Mouse (Mus musculus) stomach, embryonic 15.5 days (tissue): ENCODE measurements at regions not wholly inside any gene's neighbourhood (a gene's known extent, or its start where the extent isn't known, plus 50 kb on each side); places are given as distances from the start of the nearest gene placed in this dataset.

ENCODE experiments used
- ATAC-seq: fragments of 200-750 bp; cut with Nextera tagmentation; 2 replicates; pipeline ENCODE4 v1.8.0; 2017; ENCODE audit warnings: low read depth, moderate number of reproducible peaks, moderate TSS enrichment; ENCODE audit not compliant: insufficient read depth, low FRiP score
- H3K27ac ChIP-seq: fragments of 300-500 bp; sonication (generic); 2 replicates; pipeline ENCODE4 v1.5.1; 2015; ENCODE audit warnings: mild to moderate bottlenecking, inconsistent platforms
- H3K27me3 ChIP-seq: fragments of 300-500 bp; sonication (generic); replicated peaks from 2 replicates; pipeline ENCODE4 v1.6.1; 2015; ENCODE audit warnings: inconsistent platforms
- H3K36me3 ChIP-seq: fragments of 300-500 bp; sonication (generic); 2 replicates; pipeline ENCODE4 v1.6.1; 2015; ENCODE audit warnings: inconsistent platforms
- H3K4me1 ChIP-seq: fragments of 300-500 bp; sonication (generic); 2 replicates; pipeline ENCODE4 v1.6.1; 2015; ENCODE audit warnings: inconsistent platforms
- H3K4me2 ChIP-seq: fragments of 300-500 bp; sonication (generic); 2 replicates; pipeline ENCODE4 v1.6.1; 2015; ENCODE audit warnings: mild to moderate bottlenecking, inconsistent platforms
- H3K4me3 ChIP-seq: fragments of 300-500 bp; sonication (generic); replicated peaks from 2 replicates; pipeline ENCODE4 v1.5.1; 2015; ENCODE audit warnings: inconsistent platforms
- H3K9ac ChIP-seq: fragments of 300-500 bp; sonication (generic); 2 replicates; pipeline ENCODE4 v1.6.1; 2015; ENCODE audit warnings: inconsistent platforms
- H3K9me3 ChIP-seq: fragments of 300-500 bp; sonication (generic); 2 replicates; pipeline ENCODE4 v1.6.1; 2016; ENCODE audit warnings: inconsistent platforms
- WGBS: fragments of 180-500 bp; shearing (Covaris S2); methylation state at CpG from one replicate; pipeline ENCODE4 v1.1.7; 2015; 5-methylcytosine and 5-hydroxymethylcytosine counted together

GRCm38 (mm10) chr6:51024756-51025155, 370.5 kb upstream of the Npvf start:
- no peaks in the 10 kb centered on the region for H3K4me1 ChIP-seq
- H3K4me2 ChIP-seq: no peak overlapping the region
- H3K4me3 ChIP-seq: no peak overlapping the region
- WGBS: 70% methylated on average over 3 of the region's 3 CpGs
- H3K9me3 ChIP-seq: no peaks in the 10 kb centered on the region
- no peak overlapping the region for H3K9ac ChIP-seq
- no peak for ATAC-seq
- no peaks in the 10 kb centered on the region for H3K27me3 ChIP-seq
- no peak overlapping the region; the same call in 1 of the 2 replicates for H3K27ac ChIP-seq
- H3K36me3 ChIP-seq: no peaks in the 10 kb centered on the region

- ATAC-seq: no peak
- Histone ChIP-seq H3K9ac (no peak overlapping the region), H3K27me3 (no peaks in the 10 kb centered on the region), H3K27ac (no peak overlapping the region), H3K4me2 (no peak overlapping the region), H3K36me3 (no peaks in the 10 kb centered on the region), H3K4me1 (no peaks in the 10 kb centered on the region), H3K4me3 (no peak overlapping the region), H3K9me3 (no peaks in the 10 kb centered on the region)
- 63% methylated on average over 3 of the region's 3 CpGs for WGBS
Measured at GRCm38 (mm10) chr6:51025411-51025810, 371.2 kb upstream of the Npvf start.

DNA sequence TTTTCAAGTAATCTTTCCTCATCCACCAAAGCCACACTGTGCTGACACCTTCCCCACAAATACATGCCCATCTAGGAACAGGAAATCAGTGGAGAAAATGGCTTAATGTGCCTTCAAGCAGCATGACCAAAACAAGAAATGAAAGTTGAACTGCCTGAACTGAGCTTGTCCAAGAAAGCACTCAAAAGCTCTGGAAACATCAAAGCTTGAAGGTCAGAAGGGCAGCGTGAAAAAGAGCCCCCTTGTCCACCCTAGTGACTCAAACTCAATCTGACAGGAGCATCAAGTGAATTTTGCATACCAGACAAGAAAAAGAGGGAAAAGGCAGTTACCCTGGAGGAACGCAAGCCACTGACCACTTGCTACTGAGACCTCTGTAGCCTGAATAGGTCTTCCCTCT, 373.1 kb upstream of the Npvf start:
- Histone ChIP-seq H3K27me3 (no peaks in the 10 kb centered on the region), H3K36me3 (no peaks in the 10 kb centered on the region), H3K4me2 (no peak overlapping the region), H3K27ac (no peak overlapping the region), H3K4me1 (no peaks in the 10 kb centered on the region), H3K9me3 (no peaks in the 10 kb centered on the region), H3K4me3 (no peak overlapping the region), H3K9ac (no peak overlapping the region)
- ATAC-seq: no peak
- WGBS: 69% methylated on average over 2 of the region's 2 CpGs

- ATAC-seq: no peak
- H3K9ac ChIP-seq: no peak overlapping the region
- no peaks in the 10 kb centered on the region for H3K36me3 ChIP-seq
- H3K9me3 ChIP-seq: no peaks in the 10 kb centered on the region
- H3K4me1 ChIP-seq: no peaks in the 10 kb centered on the region
- no peak overlapping the region for H3K4me2 ChIP-seq
- 85% methylated on average over 3 of the region's 3 CpGs for WGBS
- no peak overlapping the region for H3K27ac ChIP-seq
- H3K4me3 ChIP-seq: no peak overlapping the region
- no peaks in the 10 kb centered on the region for H3K27me3 ChIP-seq
Measured at GRCm38 (mm10) chr6:51029516-51029915, 375.3 kb upstream of the Npvf start.

DNA sequence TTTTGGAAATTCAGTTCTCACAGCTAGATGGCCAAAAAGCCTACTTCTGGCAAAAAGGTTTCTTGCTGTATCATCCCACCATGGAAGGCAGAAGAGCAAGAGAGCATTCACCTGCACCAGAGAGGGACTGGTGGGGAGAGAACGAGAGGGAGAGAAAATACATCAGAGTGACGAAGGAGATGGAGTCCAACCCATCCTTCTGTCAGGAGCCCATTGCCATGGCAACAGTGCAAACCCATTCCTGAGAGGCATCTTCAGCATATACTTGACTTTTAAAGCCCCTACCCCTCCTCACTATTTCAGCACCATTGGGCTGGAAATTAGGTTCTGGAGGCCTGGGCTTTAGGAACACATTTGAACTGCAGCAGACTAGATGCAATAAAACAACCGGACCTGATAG, 375.7 kb upstream of the Npvf start:
- no peak for ATAC-seq
- Histone ChIP-seq H3K27me3 (no peaks in the 10 kb centered on the region), H3K9ac (no peak overlapping the region), H3K4me1 (no peaks in the 10 kb centered on the region), H3K4me3 (no peak overlapping the region), H3K9me3 (no peaks in the 10 kb centered on the region), H3K27ac (no peak overlapping the region), H3K36me3 (no peaks in the 10 kb centered on the region), H3K4me2 (no peak overlapping the region)
- WGBS: 82% methylated on average over 3 of the region's 3 CpGs

DNA sequence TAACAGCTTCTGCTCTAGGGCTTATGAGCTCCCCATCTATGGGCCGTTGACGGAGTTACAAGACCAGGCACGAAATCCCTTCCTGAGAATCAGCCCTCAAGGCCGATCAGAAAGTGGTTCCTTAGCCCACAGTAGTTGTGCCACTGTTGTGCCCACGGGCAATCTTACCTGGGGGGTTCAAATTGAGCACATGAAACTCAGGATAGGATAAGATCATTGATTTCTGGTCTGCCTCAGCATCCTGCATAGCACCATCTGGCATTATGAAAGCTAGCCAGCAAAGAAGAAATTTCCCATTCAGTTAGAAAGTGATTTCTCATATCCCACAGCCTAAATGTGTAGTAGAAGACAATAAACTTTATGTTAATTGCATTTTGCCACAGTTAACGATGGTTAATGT, 379.6 kb upstream of the Npvf start:
- Histone ChIP-seq H3K4me2 (no peak overlapping the region), H3K9ac (no peak overlapping the region), H3K9me3 (no peaks in the 10 kb centered on the region), H3K27me3 (no peaks in the 10 kb centered on the region), H3K4me3 (no peak overlapping the region), H3K4me1 (no peaks in the 10 kb centered on the region), H3K36me3 (no peaks in the 10 kb centered on the region), H3K27ac (no peak overlapping the region)
- ATAC-seq: no peak
- 66% methylated on average over 6 of the region's 6 CpGs for WGBS

- 36% methylated on average over 4 of the region's 4 CpGs for WGBS
- Histone ChIP-seq H3K4me1 (no peaks in the 10 kb centered on the region), H3K9ac (no peak overlapping the region), H3K4me2 (no peak overlapping the region), H3K36me3 (no peaks in the 10 kb centered on the region), H3K27me3 (no peaks in the 10 kb centered on the region), H3K9me3 (no peaks in the 10 kb centered on the region), H3K27ac (peak overlapping the region; percentile 21; the same call in 1 of the 2 replicates), H3K4me3 (no peak overlapping the region)
- ATAC-seq: no peak
Measured at GRCm38 (mm10) chr6:51036074-51036473, 381.8 kb upstream of the Npvf start.

DNA sequence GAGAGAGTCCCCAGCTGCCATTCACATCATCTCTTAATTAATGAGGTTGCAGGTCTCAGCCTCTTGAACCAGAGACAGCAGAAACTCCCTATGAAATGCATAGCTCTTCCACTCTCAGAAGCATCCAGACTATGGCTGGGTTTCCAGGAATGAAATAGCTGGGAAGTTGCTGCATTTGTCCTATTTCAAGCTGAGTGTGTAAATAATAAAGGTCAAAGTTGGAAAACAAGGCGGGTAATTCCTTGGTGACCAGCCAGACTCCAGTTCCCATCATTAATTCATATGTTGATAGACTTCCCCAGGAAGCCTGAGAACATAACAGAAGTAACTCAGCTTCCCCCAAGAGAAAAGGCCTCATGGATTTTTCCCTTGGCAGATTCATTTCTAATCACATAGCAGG, 382.3 kb upstream of the Npvf start:
- WGBS: 6% methylated on average over 1 of the region's 1 CpGs
- peak; percentile 35; the same call in 1 of the 2 replicates for ATAC-seq
- no peak overlapping the region for H3K27ac ChIP-seq
- no peaks in the 10 kb centered on the region for H3K27me3 ChIP-seq
- no peaks in the 10 kb centered on the region for H3K36me3 ChIP-seq
- H3K9me3 ChIP-seq: no peaks in the 10 kb centered on the region
- no peak overlapping the region for H3K4me3 ChIP-seq
- no peak overlapping the region for H3K9ac ChIP-seq
- no peak overlapping the region for H3K4me2 ChIP-seq
- no peaks in the 10 kb centered on the region for H3K4me1 ChIP-seq

GRCm38 (mm10) chr6:51036956-51037355, 382.7 kb upstream of the Npvf start:
- no peak overlapping the region for H3K9ac ChIP-seq
- peak overlapping the region; percentile 61 for H3K27ac ChIP-seq
- no peaks in the 10 kb centered on the region for H3K4me1 ChIP-seq
- no peaks in the 10 kb centered on the region for H3K9me3 ChIP-seq
- no peak for ATAC-seq
- no peaks in the 10 kb centered on the region for H3K27me3 ChIP-seq
- no peak overlapping the region for H3K4me3 ChIP-seq
- no peaks in the 10 kb centered on the region for H3K36me3 ChIP-seq
- WGBS: 40% methylated on average over 4 of the region's 4 CpGs
- H3K4me2 ChIP-seq: no peak overlapping the region

DNA sequence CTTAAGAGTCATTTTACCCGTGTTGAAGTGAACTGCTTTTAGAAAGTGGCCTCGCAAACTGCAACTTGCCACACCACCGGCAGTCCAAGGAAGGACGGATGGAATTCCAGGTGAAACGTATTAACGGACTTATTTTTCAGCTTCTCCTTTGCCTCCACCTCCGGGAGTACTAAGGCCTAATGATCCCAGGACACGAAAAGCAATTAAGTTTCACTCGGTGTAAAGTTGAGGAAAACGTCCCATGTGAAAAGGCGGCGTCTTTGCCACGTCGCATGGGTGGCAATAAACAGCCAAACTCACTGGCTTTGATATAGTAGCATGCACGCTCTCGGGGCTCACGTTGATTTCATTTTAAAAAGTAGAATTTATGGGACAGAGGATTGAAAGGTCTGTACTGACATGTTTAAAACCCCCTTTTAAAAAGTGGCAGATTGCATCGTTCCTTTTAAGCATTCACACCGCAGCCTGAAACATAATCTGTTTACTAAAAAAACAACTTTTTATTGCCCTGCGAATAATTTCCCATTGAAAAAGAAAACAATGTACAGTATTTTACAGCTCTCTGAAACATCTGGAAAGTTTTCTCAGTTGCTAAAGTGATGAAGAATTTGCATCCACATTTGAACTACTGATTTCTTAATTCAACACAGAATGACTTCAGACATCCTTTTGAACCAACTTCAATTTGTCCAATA, 385.4 kb upstream of the Npvf start:
- ATAC-seq: no peak
- H3K27ac ChIP-seq: no peak overlapping the region
- no peak overlapping the region for H3K4me2 ChIP-seq
- no peak overlapping the region for H3K9ac ChIP-seq
- no peaks in the 10 kb centered on the region for H3K27me3 ChIP-seq
- no peak overlapping the region for H3K4me3 ChIP-seq
- no peaks in the 10 kb centered on the region for H3K4me1 ChIP-seq
- no peaks in the 10 kb centered on the region for H3K36me3 ChIP-seq
- no peaks in the 10 kb centered on the region for H3K9me3 ChIP-seq
- 77% methylated on average over 20 of the region's 20 CpGs for WGBS

GRCm38 (mm10) chr6:51043970-51044369, 388.5 kb upstream of the Nfe2l3 start:
- Histone ChIP-seq H3K9me3 (no peaks in the 10 kb centered on the region), H3K9ac (no peak overlapping the region), H3K27me3 (no peaks in the 10 kb centered on the region), H3K4me1 (no peaks in the 10 kb centered on the region; the same call in 1 of the 2 replicates), H3K4me2 (no peak overlapping the region), H3K27ac (no peak overlapping the region), H3K36me3 (no peaks in the 10 kb centered on the region), H3K4me3 (no peak overlapping the region)
- 86% methylated on average over 7 of the region's 7 CpGs for WGBS
- no peak for ATAC-seq

- 54% methylated on average over 14 of the region's 14 CpGs for WGBS
- ATAC-seq: no peak
- H3K9ac ChIP-seq: no peak overlapping the region
Measured at GRCm38 (mm10) chr6:51044873-51045272, 387.6 kb upstream of the Nfe2l3 start.

DNA sequence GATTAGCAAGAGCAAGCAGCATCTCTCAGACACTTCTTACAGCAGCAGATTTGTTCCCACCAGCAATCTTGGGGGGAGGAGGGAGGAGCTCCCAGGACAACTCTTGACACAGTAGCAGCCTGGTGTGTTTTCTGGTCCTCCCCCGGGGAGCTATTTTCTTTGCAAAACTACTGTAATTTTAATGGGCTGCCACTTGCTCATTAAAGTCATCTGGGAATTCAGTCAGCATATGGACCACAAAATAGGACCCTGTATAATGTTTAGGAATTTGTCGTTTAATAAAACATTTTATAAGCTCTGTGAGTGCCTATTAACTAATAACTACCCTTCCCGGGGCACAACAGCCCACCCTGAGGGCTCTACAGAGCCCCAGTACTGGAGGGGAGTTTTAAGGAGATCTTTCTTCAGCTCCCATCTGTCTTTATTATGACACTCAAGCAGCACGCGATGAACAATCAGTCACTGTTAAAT, 380.0 kb upstream of the Nfe2l3 start:
- Histone ChIP-seq H3K4me1 (no peaks in the 10 kb centered on the region), H3K27me3 (no peaks in the 10 kb centered on the region), H3K4me2 (no peak overlapping the region), H3K4me3 (no peak overlapping the region), H3K36me3 (no peaks in the 10 kb centered on the region), H3K9me3 (no peaks in the 10 kb centered on the region), H3K9ac (no peak overlapping the region), H3K27ac (no peak overlapping the region)
- no peak for ATAC-seq
- 54% methylated on average over 5 of the region's 5 CpGs for WGBS

More at GRCm38 (mm10) chr6:51044873-51045272, 387.6 kb upstream of the Nfe2l3 start:
- H3K27ac ChIP-seq: no peak overlapping the region
- H3K36me3 ChIP-seq: no peaks in the 10 kb centered on the region
- no peak overlapping the region for H3K4me3 ChIP-seq
- no peaks in the 10 kb centered on the region for H3K27me3 ChIP-seq
- no peaks in the 10 kb centered on the region for H3K9me3 ChIP-seq
- no peak overlapping the region for H3K4me2 ChIP-seq
- no peaks in the 10 kb centered on the region; the same call in 1 of the 2 replicates for H3K4me1 ChIP-seq
